Mouse (Mus musculus): Measurements from ENCODE around the gene Mrtfb. TPM values are rescaled to one million over a fixed set of nuclear protein-coding genes. Genes with fewer than 3 reads are reported as not detected.

The Mrtfb gene
- polyA plus RNA-seq, 1 experiment from 2014 or later, result 12.9 TPM

DNA sequence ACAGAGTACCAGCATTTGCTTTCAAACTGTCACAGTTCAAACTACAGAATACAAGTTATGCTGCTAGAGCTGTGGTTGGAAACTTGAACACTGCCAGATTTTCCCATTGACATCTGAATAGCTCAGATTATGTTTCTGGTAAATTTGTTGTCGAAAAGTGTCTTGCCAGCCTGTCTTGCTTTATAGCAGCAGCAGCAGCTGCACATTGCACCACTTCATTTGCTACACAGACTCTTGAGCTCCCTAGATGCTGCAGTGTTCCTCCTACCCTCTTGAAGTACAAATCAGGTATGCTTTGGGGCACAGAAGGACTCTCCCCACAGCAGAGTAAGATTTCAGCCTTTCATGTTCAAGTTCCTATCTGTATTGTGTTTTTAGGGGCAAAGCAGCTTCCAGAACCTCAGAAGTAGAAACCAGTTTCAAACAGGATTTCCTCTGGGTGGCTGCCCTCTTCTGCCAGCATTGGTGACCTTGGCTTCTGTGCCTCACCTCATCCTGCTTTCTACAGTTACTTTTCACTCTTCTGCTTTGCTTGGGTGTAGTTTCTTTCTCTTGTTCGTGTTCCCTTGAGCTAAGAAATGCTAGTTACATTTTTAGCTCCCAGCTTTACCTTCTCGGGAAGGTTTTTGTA, 49.9 kb downstream of the Mrtfb start:
- WGBS, result 84% methylated on average over 3 of the region's 3 CpGs
- H3K27me3 ChIP-seq (ENCODE audit: control insufficient read depth, insufficient read depth, low read depth, low read length), result no peaks in the 10 kb centered on the region
- no peaks in the 10 kb centered on the region for H3K36me3 ChIP-seq (ENCODE audit: control insufficient read depth, insufficient read depth, low read length)
- H3K9ac ChIP-seq (ENCODE audit: low read depth, low read length), result no peak overlapping the region
- H3K9me3 ChIP-seq (replicated peaks; ENCODE audit: control insufficient read depth, low read length, poor library complexity, severe bottlenecking), result no peaks in the 10 kb centered on the region
- no peak overlapping the region for H3K27ac ChIP-seq (ENCODE audit: low read length)
- no peak for ATAC-seq
- H3K4me3 ChIP-seq (ENCODE audit: low read depth, low read length), result no peak overlapping the region
- no peaks in the 10 kb centered on the region for H3K4me1 ChIP-seq (ENCODE audit: control insufficient read depth, insufficient read depth, low read length)
- H3K4me2 ChIP-seq (ENCODE audit: low read length), result no peak overlapping the region

DNA sequence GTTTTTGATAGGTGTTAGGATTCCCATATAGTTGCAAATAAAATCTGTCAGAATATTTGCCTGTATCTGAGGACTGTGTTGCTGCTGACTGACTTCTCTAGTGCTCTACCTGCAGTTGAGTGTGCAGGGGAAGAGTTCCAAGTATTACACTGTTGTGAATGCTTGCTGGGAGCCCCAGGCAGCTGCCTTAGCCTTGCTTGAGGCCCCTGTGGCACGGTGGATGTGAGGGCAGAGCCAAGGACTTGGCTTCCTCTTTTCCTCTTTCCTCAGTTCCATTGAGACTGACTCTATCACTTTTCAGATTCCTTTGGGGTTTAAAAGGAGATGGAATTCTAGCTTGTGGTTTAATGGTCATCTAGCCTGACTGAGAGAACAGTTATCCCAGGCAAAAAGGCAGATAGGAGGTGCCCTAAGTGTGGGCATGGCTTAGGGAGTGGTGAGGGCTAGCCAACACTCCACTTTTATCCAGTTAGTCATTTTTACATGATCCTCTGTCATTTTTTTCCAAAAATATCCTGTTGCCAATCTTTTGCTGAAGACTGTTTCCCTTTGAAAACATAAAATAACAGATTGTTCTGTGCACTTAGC, 53.9 kb downstream of the Mrtfb start:
- 86% methylated on average over 1 of the region's 1 CpGs for WGBS
- Histone ChIP-seq H3K4me2 (ENCODE audit: low read length) (no peak overlapping the region), H3K4me1 (ENCODE audit: control insufficient read depth, insufficient read depth, low read length) (no peaks in the 10 kb centered on the region), H3K4me3 (ENCODE audit: low read depth, low read length) (no peak overlapping the region), H3K9ac (ENCODE audit: low read depth, low read length) (no peak overlapping the region), H3K27ac (ENCODE audit: low read length) (no peak overlapping the region), H3K36me3 (ENCODE audit: control insufficient read depth, insufficient read depth, low read length) (no peaks in the 10 kb centered on the region), H3K9me3 (replicated peaks; ENCODE audit: control insufficient read depth, low read length, poor library complexity, severe bottlenecking) (no peaks in the 10 kb centered on the region), H3K27me3 (ENCODE audit: control insufficient read depth, insufficient read depth, low read depth, low read length) (no peaks in the 10 kb centered on the region)
- no peak for ATAC-seq

GRCm38 (mm10) chr16:13311374-13311773, 55.1 kb downstream of the Mrtfb start:
- no peaks in the 10 kb centered on the region for H3K9me3 ChIP-seq (replicated peaks; ENCODE audit: control insufficient read depth, low read length, poor library complexity, severe bottlenecking)
- WGBS, result 90% methylated on average over 1 of the region's 1 CpGs
- no peaks in the 10 kb centered on the region for H3K27me3 ChIP-seq (ENCODE audit: control insufficient read depth, insufficient read depth, low read depth, low read length)
- H3K27ac ChIP-seq (ENCODE audit: low read length), result no peak overlapping the region
- no peaks in the 10 kb centered on the region for H3K4me1 ChIP-seq (ENCODE audit: control insufficient read depth, insufficient read depth, low read length)
- H3K4me2 ChIP-seq (ENCODE audit: low read length), result no peak overlapping the region
- no peak overlapping the region for H3K9ac ChIP-seq (ENCODE audit: low read depth, low read length)
- no peaks in the 10 kb centered on the region for H3K36me3 ChIP-seq (ENCODE audit: control insufficient read depth, insufficient read depth, low read length)
- no peak for ATAC-seq
- H3K4me3 ChIP-seq (ENCODE audit: low read depth, low read length), result no peak overlapping the region

- no peak for ATAC-seq
- Histone ChIP-seq H3K4me2 (ENCODE audit: low read length) (no peak overlapping the region), H3K36me3 (ENCODE audit: control insufficient read depth, insufficient read depth, low read length) (no peaks in the 10 kb centered on the region), H3K27ac (ENCODE audit: low read length) (no peak overlapping the region), H3K4me1 (ENCODE audit: control insufficient read depth, insufficient read depth, low read length) (no peaks in the 10 kb centered on the region), H3K4me3 (ENCODE audit: low read depth, low read length) (no peak overlapping the region), H3K9ac (ENCODE audit: low read depth, low read length) (no peak overlapping the region), H3K27me3 (ENCODE audit: control insufficient read depth, insufficient read depth, low read depth, low read length) (no peaks in the 10 kb centered on the region), H3K9me3 (replicated peaks; ENCODE audit: control insufficient read depth, low read length, poor library complexity, severe bottlenecking) (no peaks in the 10 kb centered on the region)
- 84% methylated on average over 5 of the region's 5 CpGs for WGBS
Measured at GRCm38 (mm10) chr16:13313096-13313719, 56.9 kb downstream of the Mrtfb start.

DNA sequence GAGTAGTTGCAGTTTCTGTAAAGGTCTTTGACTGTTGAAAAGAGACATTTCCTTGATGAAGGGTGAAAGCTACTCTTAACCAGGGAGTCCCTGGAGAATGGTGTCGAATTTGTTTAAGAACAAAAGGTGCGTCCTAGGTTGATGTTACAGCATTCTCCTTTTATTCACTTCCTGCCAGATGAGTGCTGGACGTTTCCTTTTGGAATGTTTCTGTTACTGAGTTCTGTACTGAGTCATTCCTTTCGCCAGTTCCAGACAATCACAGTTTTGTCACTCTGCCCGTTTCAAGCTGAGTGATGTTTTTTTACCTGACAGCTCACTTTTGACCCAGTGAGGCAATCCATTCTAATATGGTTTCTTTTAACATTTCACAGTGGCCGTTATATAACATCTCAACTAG, 67.5 kb downstream of the Mrtfb start:
- WGBS, result 39% methylated on average over 6 of the region's 6 CpGs
- H3K27me3 ChIP-seq (ENCODE audit: control insufficient read depth, insufficient read depth, low read depth, low read length), result no peaks in the 10 kb centered on the region
- no peak overlapping the region for H3K4me2 ChIP-seq (ENCODE audit: low read length)
- H3K9ac ChIP-seq (ENCODE audit: low read depth, low read length), result no peak overlapping the region
- H3K4me1 ChIP-seq (ENCODE audit: control insufficient read depth, insufficient read depth, low read length), result no peaks in the 10 kb centered on the region
- H3K27ac ChIP-seq (ENCODE audit: low read length), result no peak overlapping the region
- H3K36me3 ChIP-seq (ENCODE audit: control insufficient read depth, insufficient read depth, low read length), result no peaks in the 10 kb centered on the region
- H3K9me3 ChIP-seq (replicated peaks; ENCODE audit: control insufficient read depth, low read length, poor library complexity, severe bottlenecking), result no peaks in the 10 kb centered on the region
- no peak for ATAC-seq
- no peak overlapping the region for H3K4me3 ChIP-seq (ENCODE audit: low read depth, low read length)

GRCm38 (mm10) chr16:13326622-13327021, 70.3 kb downstream of the Mrtfb start:
- no peaks in the 10 kb centered on the region for H3K9me3 ChIP-seq (replicated peaks; ENCODE audit: control insufficient read depth, low read length, poor library complexity, severe bottlenecking)
- H3K36me3 ChIP-seq (ENCODE audit: control insufficient read depth, insufficient read depth, low read length), result no peaks in the 10 kb centered on the region
- no peak overlapping the region for H3K4me2 ChIP-seq (ENCODE audit: low read length)
- WGBS, result 98% methylated on average over 3 of the region's 3 CpGs
- H3K9ac ChIP-seq (ENCODE audit: low read depth, low read length), result no peak overlapping the region
- no peak overlapping the region for H3K4me3 ChIP-seq (ENCODE audit: low read depth, low read length)
- H3K4me1 ChIP-seq (ENCODE audit: control insufficient read depth, insufficient read depth, low read length), result no peaks in the 10 kb centered on the region
- H3K27me3 ChIP-seq (ENCODE audit: control insufficient read depth, insufficient read depth, low read depth, low read length), result no peaks in the 10 kb centered on the region
- no peak overlapping the region for H3K27ac ChIP-seq (ENCODE audit: low read length)
- ATAC-seq, result no peak

DNA sequence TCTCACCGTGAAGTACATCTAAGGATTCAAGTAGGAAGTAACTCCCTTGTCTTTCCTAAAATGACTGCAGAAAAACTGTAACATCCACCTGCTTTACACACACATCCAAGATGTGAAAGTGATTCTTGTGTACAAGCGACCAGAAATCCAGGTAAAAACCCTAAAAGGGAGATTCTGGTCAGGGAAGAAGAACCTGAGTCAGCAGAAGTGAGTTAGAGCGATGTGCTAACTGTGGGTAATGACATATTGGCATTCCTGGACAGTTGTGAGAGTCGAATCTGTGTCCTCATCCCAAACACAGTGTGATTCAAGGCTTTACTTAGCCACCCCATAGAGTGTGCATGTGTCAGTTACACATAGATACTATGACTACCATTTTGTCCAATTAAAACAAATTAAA, 72.4 kb downstream of the Mrtfb start:
- no peaks in the 10 kb centered on the region for H3K36me3 ChIP-seq (ENCODE audit: control insufficient read depth, insufficient read depth, low read length)
- no peak overlapping the region for H3K4me2 ChIP-seq (ENCODE audit: low read length)
- no peaks in the 10 kb centered on the region for H3K9me3 ChIP-seq (replicated peaks; ENCODE audit: control insufficient read depth, low read length, poor library complexity, severe bottlenecking)
- no peaks in the 10 kb centered on the region for H3K4me1 ChIP-seq (ENCODE audit: control insufficient read depth, insufficient read depth, low read length)
- 90% methylated on average over 4 of the region's 4 CpGs for WGBS
- no peak for ATAC-seq
- H3K27ac ChIP-seq (ENCODE audit: low read length), result no peak overlapping the region
- H3K4me3 ChIP-seq (ENCODE audit: low read depth, low read length), result no peak overlapping the region
- H3K27me3 ChIP-seq (ENCODE audit: control insufficient read depth, insufficient read depth, low read depth, low read length), result no peaks in the 10 kb centered on the region
- no peak overlapping the region for H3K9ac ChIP-seq (ENCODE audit: low read depth, low read length)

DNA sequence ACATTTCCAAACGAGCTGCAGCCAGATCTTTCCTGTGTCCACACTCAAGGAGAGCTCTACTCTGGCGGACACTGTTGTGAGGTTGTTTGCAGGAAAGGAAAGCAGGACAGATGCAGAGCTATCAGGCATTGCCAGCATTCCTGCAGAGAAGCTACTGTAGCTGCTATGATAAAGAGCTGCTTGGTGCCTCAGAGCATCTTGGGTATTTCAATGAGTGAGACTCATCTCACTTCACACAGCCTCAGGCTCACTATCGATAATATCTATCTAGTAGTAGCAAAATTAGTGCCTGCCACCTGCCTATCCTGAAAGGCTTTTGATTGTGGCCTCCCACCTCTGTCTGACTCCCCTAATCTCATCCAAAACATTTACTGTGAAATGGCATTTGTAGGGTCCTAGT, 73.4 kb downstream of the Mrtfb start:
- H3K27ac ChIP-seq (ENCODE audit: low read length), result no peak overlapping the region
- no peak overlapping the region for H3K4me3 ChIP-seq (ENCODE audit: low read depth, low read length)
- no peak overlapping the region for H3K4me2 ChIP-seq (ENCODE audit: low read length)
- H3K36me3 ChIP-seq (ENCODE audit: control insufficient read depth, insufficient read depth, low read length), result no peaks in the 10 kb centered on the region
- H3K4me1 ChIP-seq (ENCODE audit: control insufficient read depth, insufficient read depth, low read length), result no peaks in the 10 kb centered on the region
- no peak for ATAC-seq
- H3K9ac ChIP-seq (ENCODE audit: low read depth, low read length), result no peak overlapping the region
- H3K9me3 ChIP-seq (replicated peaks; ENCODE audit: control insufficient read depth, low read length, poor library complexity, severe bottlenecking), result no peaks in the 10 kb centered on the region
- H3K27me3 ChIP-seq (ENCODE audit: control insufficient read depth, insufficient read depth, low read depth, low read length), result no peaks in the 10 kb centered on the region
- WGBS, result 77% methylated on average over 3 of the region's 3 CpGs

DNA sequence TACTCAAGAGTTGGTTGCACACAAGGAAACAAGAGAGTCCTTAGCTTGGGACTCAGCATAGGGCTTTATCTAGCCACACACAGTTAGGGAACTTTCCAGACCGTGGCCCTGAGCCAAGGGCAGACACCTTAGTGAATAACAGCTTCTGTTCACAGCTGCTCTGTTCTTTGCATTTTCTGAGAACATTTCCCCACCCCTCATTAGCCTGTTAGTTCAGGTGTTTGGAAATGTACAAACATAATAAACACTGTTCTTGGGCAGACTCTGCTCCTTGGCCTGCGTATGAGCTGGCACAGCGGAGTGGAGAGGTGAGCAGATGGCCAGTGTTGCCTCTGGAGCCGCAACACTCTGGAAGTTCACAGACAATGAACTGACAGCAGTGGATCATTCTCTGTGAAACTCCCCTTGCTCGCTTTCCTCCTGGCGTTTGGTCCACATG, 74.0 kb downstream of the Mrtfb start:
- Histone ChIP-seq H3K27ac (ENCODE audit: low read length) (no peak overlapping the region), H3K9ac (ENCODE audit: low read depth, low read length) (no peak overlapping the region), H3K4me1 (ENCODE audit: control insufficient read depth, insufficient read depth, low read length) (no peaks in the 10 kb centered on the region), H3K4me3 (ENCODE audit: low read depth, low read length) (no peak overlapping the region), H3K36me3 (ENCODE audit: control insufficient read depth, insufficient read depth, low read length) (no peaks in the 10 kb centered on the region), H3K4me2 (ENCODE audit: low read length) (no peak overlapping the region), H3K27me3 (ENCODE audit: control insufficient read depth, insufficient read depth, low read depth, low read length) (no peaks in the 10 kb centered on the region), H3K9me3 (replicated peaks; ENCODE audit: control insufficient read depth, low read length, poor library complexity, severe bottlenecking) (no peaks in the 10 kb centered on the region)
- ATAC-seq, result no peak
- 73% methylated on average over 6 of the region's 6 CpGs for WGBS
